29 mouse cellular contexts compared by ENCODE assay signal in the genomic region with DNA sequence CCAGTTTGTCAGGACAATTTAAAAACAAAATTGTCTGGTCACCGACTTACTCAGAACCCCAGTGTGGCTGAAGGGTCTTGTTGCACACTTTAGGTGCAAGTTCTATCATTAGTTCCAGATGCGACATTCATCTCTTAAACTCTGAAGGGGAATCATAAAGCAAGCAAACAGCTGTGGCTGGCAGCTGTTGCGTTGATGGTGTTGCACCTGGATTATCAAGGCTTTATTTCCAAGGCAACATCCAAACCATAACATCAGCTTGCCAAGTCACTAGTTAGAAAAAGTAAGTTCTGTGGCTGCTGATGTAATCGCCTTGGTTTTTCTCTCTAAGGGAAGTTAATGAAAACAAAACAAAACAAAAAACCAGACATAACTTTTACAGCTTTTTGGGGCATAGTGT. TPM values are rescaled to one million over a fixed set of nuclear protein-coding genes. Genes with fewer than 3 reads are reported as not detected.
DNase-seq lines count a peak whose midpoint lies in the region; ATAC-seq and TF ChIP-seq lines count a peak whose summit lies in the region.
"Had no signal": no experiment of that assay in that cellular context is flagged by ENCODE, and none has a peak within 500 bp of the region (broad histone marks: within the 10 kb centered on the region; RNA-seq: fewer than 3 reads in every experiment).

A gene (minus strand): TSS at position 234 of the 400 bp plus-strand sequence.

- H3K27ac ChIP-seq in embryonic facial prominence, embryonic 14.5 days (replicated peaks; ENCODE audit: low read depth, low read length) = no peak within 1 kb of the TSS
- H3K27ac ChIP-seq in embryonic facial prominence, embryonic 10.5 days (replicated peaks) = no peak within 1 kb of the TSS
- no peak within 1 kb of the TSS for H3K27ac ChIP-seq in thymus, adult 2 months (ENCODE audit: control insufficient read depth, insufficient read depth, low read length)
- H3K27ac ChIP-seq: embryonic facial prominence, embryonic 12.5 days; embryonic facial prominence, embryonic 15.5 days; forebrain, embryonic 10.5 days; forebrain, embryonic 12.5 days had no signal

- H3K4me1 ChIP-seq in embryonic facial prominence, embryonic 14.5 days (ENCODE audit: control insufficient read depth, insufficient read depth, low read length) = no peaks in the 10 kb centered on the region
- H3K4me1 ChIP-seq in embryonic facial prominence, embryonic 10.5 days = no peaks in the 10 kb centered on the region
- H3K4me1 ChIP-seq in thymus, adult 2 months (replicated peaks; ENCODE audit: control insufficient read depth, insufficient read depth, low read length) = peaks cover 7% of the 10 kb centered on the region
- H3K4me1 ChIP-seq: embryonic facial prominence, embryonic 12.5 days; embryonic facial prominence, embryonic 15.5 days; forebrain, embryonic 10.5 days; forebrain, embryonic 12.5 days had no signal

- no peaks in the 10 kb centered on the region for H3K36me3 ChIP-seq in embryonic facial prominence, embryonic 14.5 days (ENCODE audit: control insufficient read depth, insufficient read depth, low read length)
- no peaks in the 10 kb centered on the region for H3K36me3 ChIP-seq in embryonic facial prominence, embryonic 10.5 days (replicated peaks)
- no peaks in the 10 kb centered on the region for H3K36me3 ChIP-seq in thymus, adult 2 months (ENCODE audit: control insufficient read depth, insufficient read depth, low read length)
- H3K36me3 ChIP-seq: embryonic facial prominence, embryonic 12.5 days; embryonic facial prominence, embryonic 15.5 days; forebrain, embryonic 10.5 days; forebrain, embryonic 12.5 days; G1E had no signal

- TF ChIP-seq POLR2A in thymus, adult 2 months (IDR thresholded peaks at IDR 0.05; ENCODE audit: control insufficient read depth, extremely low read depth, insufficient read depth, low read length, poor library complexity) = no peak

- no peaks in the 10 kb centered on the region for H3K27me3 ChIP-seq in embryonic facial prominence, embryonic 14.5 days (replicated peaks; ENCODE audit: control insufficient read depth, insufficient read depth, low read length)
- H3K27me3 ChIP-seq in embryonic facial prominence, embryonic 10.5 days (replicated peaks; ENCODE audit: low read depth, poor library complexity, severe bottlenecking) = no peaks in the 10 kb centered on the region
- H3K27me3 ChIP-seq in thymus, adult 2 months (ENCODE audit: control insufficient read depth, insufficient read depth, low read length) = no peaks in the 10 kb centered on the region
- H3K27me3 ChIP-seq: CH12.LX; embryonic facial prominence, embryonic 12.5 days; embryonic facial prominence, embryonic 15.5 days; forebrain, embryonic 12.5 days; Patski had no signal

- H3K9me3 ChIP-seq in embryonic facial prominence, embryonic 14.5 days (ENCODE audit: control insufficient read depth, low read length) = no peaks in the 10 kb centered on the region
- H3K9me3 ChIP-seq in embryonic facial prominence, embryonic 10.5 days = no peaks in the 10 kb centered on the region
- H3K9me3 ChIP-seq: embryonic facial prominence, embryonic 12.5 days; embryonic facial prominence, embryonic 15.5 days; forebrain, embryonic 12.5 days; G1E had no signal

- no peak within 1 kb of the TSS for H3K9ac ChIP-seq in embryonic facial prominence, embryonic 14.5 days (ENCODE audit: low read depth, low read length)
- H3K9ac ChIP-seq: embryonic facial prominence, embryonic 12.5 days; embryonic facial prominence, embryonic 15.5 days; forebrain, embryonic 12.5 days had no signal

- ATAC-seq in embryonic facial prominence, embryonic 14.5 days (ENCODE audit: low read depth) = no peak
- ATAC-seq: CD4-positive, CD25-positive, alpha-beta regulatory T cell, adult 4 months; forebrain, embryonic 14.5 days; forebrain, embryonic 16.5 days; Patski had no signal

- H3K4me3 ChIP-seq in embryonic facial prominence, embryonic 14.5 days (ENCODE audit: low read depth, low read length) = no peak within 1 kb of the TSS
- H3K4me3 ChIP-seq in embryonic facial prominence, embryonic 10.5 days = no peak within 1 kb of the TSS
- H3K4me3 ChIP-seq in thymus, adult 2 months (ENCODE audit: control insufficient read depth, insufficient read depth, low read length) = no peak within 1 kb of the TSS
- H3K4me3 ChIP-seq: embryonic facial prominence, embryonic 12.5 days; embryonic facial prominence, embryonic 15.5 days; erythroblast, embryonic 14.5 days; forebrain, embryonic 10.5 days; forebrain, embryonic 12.5 days had no signal

- 67% methylated on average over 4 of the region's 4 CpGs for WGBS in embryonic facial prominence, embryonic 14.5 days
- WGBS in embryonic facial prominence, embryonic 10.5 days = 76% methylated on average over 4 of the region's 4 CpGs
- 17% methylated on average over 4 of the region's 4 CpGs for WGBS in thymus, adult 2 months

- no peak within 1 kb of the TSS for H3K4me2 ChIP-seq in embryonic facial prominence, embryonic 14.5 days (ENCODE audit: low read depth, low read length)
- H3K4me2 ChIP-seq: embryonic facial prominence, embryonic 12.5 days; embryonic facial prominence, embryonic 15.5 days; forebrain, embryonic 12.5 days had no signal

- peak; percentile 28 for DNase-seq in embryonic facial prominence, embryonic 14.5 days (ENCODE audit: low spot score)
- no peak for DNase-seq in embryonic facial prominence, embryonic 10.5 days (ENCODE audit: low spot score)
- peak; percentile 4 for DNase-seq in thymus, adult 2 months
- DNase-seq in thymus, postnatal 10 days (ENCODE audit: low spot score in 2 of 2) = no peak
- peak; percentile 1 for DNase-seq in forelimb bud, embryonic 11.5 days (ENCODE audit: low read depth, low spot score)
- no peak for DNase-seq in T-cell, adult 2 months (ENCODE audit: low spot score)
- DNase-seq: adrenal gland, adult 2 months; adrenal gland, postnatal 10 days; adrenal gland, postnatal 25 days; B cell, adult 2 months; cerebellum, adult 11 months; cerebellum, adult 18-20 months; cerebellum, adult 8-10 months; cerebellum, adult 9-11 months; cerebellum, postnatal 14 days; cerebellum, postnatal 36 days; embryo, embryonic 11 days had no signal

- no peak for TF ChIP-seq CTCF in thymus, adult 2 months (IDR thresholded peaks at IDR 0.05; ENCODE audit: borderline replicate concordance, control insufficient read depth, extremely low read depth, insufficient read depth, low read length, poor library complexity)

RNA-seq across cellular contexts. Expression of the gene that starts here (rescaled TPM):
- 0.25 TPM in 1 of 2 replicates, not detected in the other for polyA plus RNA-seq in embryonic facial prominence, embryonic 14.5 days (2014; fragmentation: Nextera tagmentation; extraction: Ambion mirVana)
- not detected in 2 replicates for polyA plus RNA-seq in embryonic facial prominence, embryonic 10.5 days (2016; fragmentation: Nextera tagmentation; extraction: Ambion mirVana)
- 0.28 and 0.52 TPM in 2 replicates for polyA plus RNA-seq in thymus, adult 2 months (2012; rRNA removed)
- polyA plus RNA-seq: adrenal gland, adult 2 months; brain, embryonic 14.5 days; CD4-positive, CD25-positive, alpha-beta regulatory T cell, adult 4 months; embryonic facial prominence, embryonic 12.5 days; embryonic facial prominence, embryonic 15.5 days; erythroblast, embryonic 14.5 days; forebrain, embryonic 10.5 days; forebrain, embryonic 12.5 days; forebrain, embryonic 14.5 days; forebrain, embryonic 16.5 days; G1E; Patski had no signal

Comparison
In these comparisons a context has a peak if more than half of its experiments do, and no peak if none do; other contexts are left out.
1. Peak in DNase-seq in embryonic facial prominence, embryonic 14.5 days; RNA of the gene not detected or under 1 TPM.
2. Peak in DNase-seq in thymus, adult 2 months; RNA of the gene not detected or under 1 TPM.